Mouse (Mus musculus): ENCODE data around the gene Olfr1487. TPM values are rescaled to one million over a fixed set of nuclear protein-coding genes. Genes with fewer than 3 reads are reported as not detected.

Olfr1487 gene
- not detected in 2 replicates for polyA plus RNA-seq (2012; rRNA removed)

DNA sequence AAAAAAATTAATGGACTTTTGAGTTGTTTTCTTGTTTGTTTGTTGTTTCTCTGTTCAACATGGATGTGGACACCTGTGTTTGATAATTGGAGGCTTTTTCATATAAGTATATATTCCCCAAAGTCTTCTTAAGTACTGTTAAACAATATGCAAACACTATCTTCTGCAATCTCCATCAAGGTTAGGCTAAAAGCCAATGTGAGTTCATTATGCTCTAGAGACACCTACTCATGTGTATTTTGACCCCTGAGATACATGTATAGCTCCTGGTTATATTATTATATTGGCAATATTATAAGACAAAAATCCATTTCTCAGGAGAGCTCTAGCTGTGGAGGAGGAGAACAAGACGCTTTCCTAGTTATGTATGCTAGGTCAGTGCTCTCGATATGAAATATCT lies at the start of gene Olfr1487:
Gene Olfr1487, plus strand, starts transcription at position 301 of the 400 bp plus-strand sequence.

DNA sequence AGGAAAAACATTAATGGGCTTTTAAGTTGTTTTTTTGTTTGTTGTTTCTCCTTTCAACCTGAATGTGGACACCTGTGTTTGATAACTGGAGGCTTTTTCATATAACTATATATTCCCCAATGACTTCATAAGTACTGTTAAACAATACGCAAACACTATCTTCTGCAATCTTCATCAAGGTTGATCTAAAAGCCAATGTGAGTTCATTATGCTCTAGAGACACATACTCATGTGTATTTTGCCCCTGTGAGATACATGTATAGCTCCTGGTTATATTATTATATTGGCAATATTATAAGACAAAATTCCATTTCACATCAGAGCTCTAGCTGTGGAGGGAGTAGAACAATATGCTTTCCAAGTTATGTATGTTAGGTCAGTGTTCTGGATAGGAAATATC lies 34.0 kb upstream of the Olfr1487 start, which contains the start of gene Olfr1484:
Gene Olfr1484, plus strand, starts transcription at position 301 of the 400 bp plus-strand sequence.

DNA sequence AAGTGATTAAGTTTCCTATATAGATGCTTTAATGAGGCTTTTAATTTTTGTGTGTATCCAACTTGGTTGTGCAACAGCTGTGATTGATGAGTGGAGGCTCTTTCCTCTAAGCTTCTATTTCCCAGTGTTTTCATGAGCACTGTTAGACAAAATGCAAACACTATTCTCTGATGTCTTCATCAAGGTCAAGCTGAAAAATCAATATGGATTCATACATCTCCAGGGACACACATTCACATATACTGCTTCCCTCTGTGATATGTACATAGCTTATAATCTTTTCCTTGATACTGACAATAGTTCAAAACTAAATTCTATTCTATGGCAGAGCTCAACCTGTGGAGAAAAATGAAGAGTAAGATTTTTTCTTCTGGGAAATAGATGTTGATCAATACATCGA lies 14.1 kb downstream of the Olfr1487 start, which contains the start of gene Olfr1489:
Gene Olfr1489, plus strand, starts transcription at position 301 of the 400 bp plus-strand sequence.

GRCm38 (mm10) chr19:13650791-13651190 lies 33.6 kb downstream of the Olfr1487 start, which contains the start of gene Olfr1490:
Gene Olfr1490 (plus strand): TSS chr19:13651091.

Other genes starting within 250 kb of the Olfr1487 start
- not detected in 2 replicates for gene Olfr1469, start 209.5 kb upstream of the Olfr1487 start, polyA plus RNA-seq (2012; rRNA removed)
- gene Olfr1471, start 174.0 kb upstream of the Olfr1487 start, polyA plus RNA-seq (2012; rRNA removed) = not detected in 2 replicates
- gene Olfr1472, start 161.3 kb upstream of the Olfr1487 start, polyA plus RNA-seq (2012; rRNA removed) = not detected in 2 replicates
- gene Olfr1474, start 147.8 kb upstream of the Olfr1487 start, polyA plus RNA-seq (2012; rRNA removed) = not detected in 2 replicates
- gene Olfr1475, start 137.2 kb upstream of the Olfr1487 start, polyA plus RNA-seq (2012; rRNA removed) = not detected in 2 replicates
- gene Olfr1477, start 116.8 kb upstream of the Olfr1487 start, polyA plus RNA-seq (2012; rRNA removed) = not detected in 2 replicates
- not detected in 2 replicates for gene Olfr1480, start 89.5 kb upstream of the Olfr1487 start, polyA plus RNA-seq (2012; rRNA removed)
- gene Olfr1484, start 33.9 kb upstream of the Olfr1487 start, polyA plus RNA-seq (2012; rRNA removed) = not detected in 2 replicates
- gene Olfr1489, start 14.2 kb downstream of the Olfr1487 start, polyA plus RNA-seq (2012; rRNA removed) = not detected in 2 replicates
- gene Olfr1490, start 33.7 kb downstream of the Olfr1487 start, polyA plus RNA-seq (2012; rRNA removed) = not detected in 2 replicates
- not detected in 2 replicates for gene Olfr1491, start 79.9 kb downstream of the Olfr1487 start, polyA plus RNA-seq (2012; rRNA removed)
- not detected in 2 replicates for gene Olfr1493-ps1, start 105.9 kb downstream of the Olfr1487 start, polyA plus RNA-seq (2012; rRNA removed)
- not detected in 2 replicates for gene Olfr1494, start 122.4 kb downstream of the Olfr1487 start, polyA plus RNA-seq (2012; rRNA removed)
- not detected in 2 replicates for gene Olfr1495, start 147.2 kb downstream of the Olfr1487 start, polyA plus RNA-seq (2012; rRNA removed)
- not detected in 2 replicates for gene Olfr1496, start 160.5 kb downstream of the Olfr1487 start, polyA plus RNA-seq (2012; rRNA removed)
- gene Olfr1497, start 180.8 kb downstream of the Olfr1487 start, polyA plus RNA-seq (2012; rRNA removed) = not detected in 2 replicates
- not detected in 2 replicates for gene Olfr1499, start 202.1 kb downstream of the Olfr1487 start, polyA plus RNA-seq (2012; rRNA removed)
- gene Olfr1500, start 213.1 kb downstream of the Olfr1487 start, polyA plus RNA-seq (2012; rRNA removed) = not detected in 2 replicates
- not detected in 2 replicates for gene Olfr1501, start 233.3 kb downstream of the Olfr1487 start, polyA plus RNA-seq (2012; rRNA removed)
- not detected in 2 replicates for gene Olfr1502, start 244.4 kb downstream of the Olfr1487 start, polyA plus RNA-seq (2012; rRNA removed)